Mouse (Mus musculus) CH12.LX (cell line): Measurements from ENCODE around the gene Dnal4. TPM values are rescaled to one million over a fixed set of nuclear protein-coding genes. Genes with fewer than 3 reads are reported as not detected.

ENCODE experiments used
- DNase-seq: peaks from one replicate; pipeline ENCODE4 v3.0.0-alpha.2; 2013; ENCODE audit errors: extremely low read depth
- H3K27ac ChIP-seq: 2 replicates; pipeline ENCODE4 v1.5.1; 2012; ENCODE audit warnings: low read depth, mild to moderate bottlenecking, control low read depth, moderate library complexity; ENCODE audit not compliant: insufficient read depth
- H3K27me3 ChIP-seq: replicated peaks from 2 replicates; pipeline ENCODE3; 2012; ENCODE audit warnings: inconsistent platforms
- H3K36me3 ChIP-seq, 2 experiments: replicated peaks in 1 of 2; 2 replicates each; pipeline versions ENCODE3 to v1.6.1; 2012; ENCODE audit warnings: inconsistent platforms in 1 of 2, low read length in 1 of 2, mild to moderate bottlenecking in 1 of 2, mixed read lengths in 1 of 2, moderate library complexity in 1 of 2; ENCODE audit not compliant: control insufficient read depth in 1 of 2, insufficient read depth in 1 of 2
- H3K4me1 ChIP-seq, 2 experiments: 2 replicates each; pipeline ENCODE4 v1.6.1; 2012; ENCODE audit warnings: inconsistent platforms in 1 of 2, moderate library complexity in 1 of 2; ENCODE audit not compliant: insufficient read depth in 2 of 2, control insufficient read depth in 1 of 2
- H3K4me2 ChIP-seq: 2 replicates; pipeline ENCODE4 v1.6.1; 2012; ENCODE audit warnings: low read depth, mild to moderate bottlenecking, control low read depth; ENCODE audit not compliant: poor library complexity, insufficient read depth, severe bottlenecking
- H3K4me3 ChIP-seq, 3 experiments: fragments of 150-350 bp in 1 of 3; sonication (generic) in 1 of 3; replicated peaks in 1 of 3; 2 replicates each; pipeline versions ENCODE3 to v1.5.1; 2011 to 2012; ENCODE audit warnings: low read depth in 2 of 3, low read length in 2 of 3, mild to moderate bottlenecking in 2 of 3, moderate library complexity in 2 of 3, control low read depth in 1 of 3, improper control_type of control experiment in 1 of 3, inconsistent platforms in 1 of 3, mixed read lengths in 1 of 3; ENCODE audit not compliant: poor library complexity in 1 of 3
- H3K79me2 ChIP-seq: replicated peaks from 2 replicates; pipeline ENCODE4 v1.6.1; 2012; ENCODE audit warnings: mild to moderate bottlenecking, moderate library complexity; ENCODE audit not compliant: control insufficient read depth, poor library complexity, insufficient read depth, severe bottlenecking; ENCODE audit errors: extremely low read depth
- H3K9ac ChIP-seq: 2 replicates; pipeline ENCODE4 v1.6.1; 2012; ENCODE audit warnings: low read depth, mild to moderate bottlenecking, control low read depth, moderate library complexity; ENCODE audit not compliant: insufficient read depth
- H3K9me3 ChIP-seq: replicated peaks from 2 replicates; pipeline ENCODE3; 2012; ENCODE audit warnings: low read length, inconsistent platforms, mixed read lengths
- CHD1 ChIP-seq: IDR thresholded peaks from 2 replicates; pipeline ENCODE4 v1.6.1; 2012; ENCODE audit warnings: low read depth, low read length, improper control_type of control experiment, inconsistent platforms
- CHD2 ChIP-seq: IDR thresholded peaks from 2 replicates; pipeline ENCODE4 v1.6.1; 2011; ENCODE audit warnings: low read length, improper control_type of control experiment
- ELF1 ChIP-seq: IDR thresholded peaks from 2 replicates; pipeline ENCODE4 v1.6.1; 2014; ENCODE audit warnings: low read depth, mild to moderate bottlenecking, inconsistent platforms, low read length, improper control_type of control experiment
- EP300 ChIP-seq: IDR thresholded peaks from 2 replicates; pipeline ENCODE4 v1.6.1; 2011; ENCODE audit warnings: low read length, improper control_type of control experiment
- GABPA ChIP-seq: IDR thresholded peaks from 2 replicates; pipeline ENCODE4 v1.6.1; 2012; ENCODE audit warnings: low read depth, low read length, improper control_type of control experiment, inconsistent platforms; ENCODE audit not compliant: insufficient replicate concordance
- HCFC1 ChIP-seq: IDR thresholded peaks from 2 replicates; pipeline ENCODE4 v1.6.1; 2012; ENCODE audit warnings: low read depth, mild to moderate bottlenecking, inconsistent platforms, low read length, improper control_type of control experiment
- IRF4 ChIP-seq: IDR thresholded peaks from 2 replicates; pipeline ENCODE4 v1.6.1; 2014; ENCODE audit warnings: low read depth, mild to moderate bottlenecking, inconsistent platforms, low read length, improper control_type of control experiment
- JUN ChIP-seq: IDR thresholded peaks from 2 replicates; pipeline ENCODE4 v1.6.1; 2011; ENCODE audit warnings: low read depth, mild to moderate bottlenecking, low read length, improper control_type of control experiment, moderate library complexity; ENCODE audit not compliant: insufficient read depth
- KAT2A ChIP-seq: IDR thresholded peaks from 2 replicates; pipeline ENCODE4 v1.6.1; 2012; ENCODE audit warnings: low read length, improper control_type of control experiment, inconsistent platforms; ENCODE audit not compliant: insufficient replicate concordance
- MAFK ChIP-seq: IDR thresholded peaks from 2 replicates; pipeline ENCODE4 v1.6.1; 2011; ENCODE audit warnings: low read length, improper control_type of control experiment; ENCODE audit not compliant: insufficient replicate concordance
- MAX ChIP-seq: IDR thresholded peaks from 2 replicates; pipeline ENCODE4 v1.6.1; 2011; ENCODE audit warnings: low read length, improper control_type of control experiment
- MAZ ChIP-seq: IDR thresholded peaks from 2 replicates; pipeline ENCODE4 v1.6.1; 2012; ENCODE audit warnings: low read depth, mild to moderate bottlenecking, inconsistent platforms, low read length, improper control_type of control experiment, moderate library complexity
- MEF2A ChIP-seq: IDR thresholded peaks from 2 replicates; pipeline ENCODE4 v1.6.1; 2014; ENCODE audit warnings: low read depth, mild to moderate bottlenecking, inconsistent platforms, low read length, improper control_type of control experiment, borderline replicate concordance
- MXI1 ChIP-seq: IDR thresholded peaks from 2 replicates; pipeline ENCODE4 v1.6.1; 2011; ENCODE audit warnings: mild to moderate bottlenecking, low read depth, low read length, improper control_type of control experiment
- MYC ChIP-seq: IDR thresholded peaks from 2 replicates; pipeline ENCODE4 v1.6.1; 2011; ENCODE audit warnings: low read depth, mild to moderate bottlenecking, improper control_type of control experiment, low read length
- NELFE ChIP-seq: IDR thresholded peaks from 2 replicates; pipeline ENCODE4 v1.6.1; 2011; ENCODE audit warnings: low read depth, low read length, improper control_type of control experiment
- NRF1 ChIP-seq: IDR thresholded peaks from 2 replicates; pipeline ENCODE4 v1.6.1; 2014; ENCODE audit warnings: low read depth, mild to moderate bottlenecking, inconsistent platforms, low read length, improper control_type of control experiment, moderate library complexity
- POLR2A ChIP-seq: IDR thresholded peaks from 2 replicates; pipeline ENCODE4 v1.6.1; 2011; ENCODE audit warnings: low read depth, mild to moderate bottlenecking, improper control_type of control experiment, low read length
- POLR2AphosphoS2 ChIP-seq: IDR thresholded peaks from 2 replicates; pipeline ENCODE4 v1.6.1; 2011; ENCODE audit warnings: low read depth, low read length, improper control_type of control experiment
- RAD21 ChIP-seq: IDR thresholded peaks from 2 replicates; pipeline ENCODE4 v1.6.1; 2011; ENCODE audit warnings: low read depth, mild to moderate bottlenecking, low read length, improper control_type of control experiment, moderate library complexity
- RCOR1 ChIP-seq: conservative IDR thresholded peaks from 2 replicates; pipeline ENCODE4 v1.6.1; 2012; ENCODE audit warnings: low read depth, mild to moderate bottlenecking, inconsistent platforms, low read length, improper control_type of control experiment
- SIN3A ChIP-seq: IDR thresholded peaks from 2 replicates; pipeline ENCODE4 v1.6.1; 2012; ENCODE audit warnings: low read length, improper control_type of control experiment, inconsistent platforms
- TBP ChIP-seq: conservative IDR thresholded peaks from 2 replicates; pipeline ENCODE4 v1.6.1; 2011; ENCODE audit warnings: low read depth, low read length, improper control_type of control experiment
- TCF12 ChIP-seq: IDR thresholded peaks from 2 replicates; pipeline ENCODE4 v1.6.1; 2014; ENCODE audit warnings: low read depth, mild to moderate bottlenecking, inconsistent platforms, low read length, improper control_type of control experiment
- UBTF ChIP-seq: IDR thresholded peaks from 2 replicates; pipeline ENCODE4 v1.6.1; 2012; ENCODE audit warnings: low read depth, mild to moderate bottlenecking, inconsistent platforms, low read length, improper control_type of control experiment, moderate library complexity
- USF1 ChIP-seq: IDR thresholded peaks from 2 replicates; pipeline ENCODE4 v1.6.1; 2014; ENCODE audit warnings: low read depth, mild to moderate bottlenecking, inconsistent platforms, low read length, improper control_type of control experiment
- USF2 ChIP-seq: conservative IDR thresholded peaks from 2 replicates; pipeline ENCODE4 v1.6.1; 2011; ENCODE audit warnings: low read depth, low read length, improper control_type of control experiment
- ZC3H11A ChIP-seq: IDR thresholded peaks from 2 replicates; pipeline ENCODE4 v1.6.1; 2012; ENCODE audit warnings: low read depth, mild to moderate bottlenecking, inconsistent platforms, low read length, improper control_type of control experiment
- ZNF384 ChIP-seq: IDR thresholded peaks from 2 replicates; pipeline ENCODE4 v1.6.1; 2012; ENCODE audit warnings: low read depth, low read length, improper control_type of control experiment, inconsistent platforms
- dilution Hi-C: fragments of 300-500 bp; cut with MboI; formaldehyde crosslinking; loops from 2 replicates; pipeline ENCODE4 v1.14.3; 2020; ENCODE audit warnings: low sequenced_read_pairs; ENCODE audit not compliant: extremely low pct_unique_long_range_greater_than_20kb, extremely low pct_ligation_motif_present
- in situ Hi-C: fragments of 300-500 bp; cut with MboI; formaldehyde crosslinking; loops from 3 replicates; pipeline ENCODE4 v1.14.3; 2019; ENCODE audit warnings: low sequenced_read_pairs, low pct_ligation_motif_present, low pct_unique_long_range_greater_than_20kb, mixed read lengths
- polyA plus RNA-seq: library from polyadenylated mRNA; unstranded; fragments of >175 nt; gene quantifications from 2 replicates; pipeline ENCODE4 v1.2.1, GENCODE M21; 2012; ENCODE audit warnings: low read depth; ENCODE audit not compliant: insufficient read length
- total RNA-seq, 2 experiments: library from RNA; depleted of rRNA; stranded (reverse); fragments of 300-350 nt in 1 of 2; fragments of >200 nt in 1 of 2; gene quantifications; 2 replicates each; pipeline ENCODE4 v1.2.3; 2012 to 2014

Gene Dnal4
- total and polyA plus RNA-seq, 3 experiments = 11.7 to 20.9 (median 18.5) TPM

DNA sequence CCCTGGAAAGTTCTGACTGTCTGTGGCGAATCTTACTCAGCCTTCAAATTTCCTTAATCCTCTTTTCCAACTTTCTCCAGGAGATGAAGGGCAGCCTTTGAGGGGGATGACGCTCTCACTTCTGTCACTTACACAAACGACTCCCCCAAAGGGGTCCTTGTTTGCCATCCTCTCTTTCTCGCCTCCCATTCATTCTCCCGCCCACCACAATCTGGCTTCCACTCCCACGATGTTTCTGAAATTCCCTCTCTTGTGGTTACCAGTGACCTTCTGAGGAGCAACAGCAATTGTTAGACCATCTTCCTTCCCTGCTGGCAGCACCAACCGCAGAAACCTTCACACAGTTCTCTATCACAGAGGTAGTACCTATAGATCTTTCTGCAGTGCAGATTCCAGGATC lies 2.0 kb downstream of the Dnal4 start:
- no peak overlapping the region for H3K9ac ChIP-seq
- H3K27ac ChIP-seq = no peak overlapping the region
- H3K9me3 ChIP-seq = peaks cover 5% of the 10 kb centered on the region
- peaks cover 6 to 17% of the 10 kb centered on the region in 2 experiments; a peak in 3 of 4 replicates for H3K4me1 ChIP-seq
- in situ Hi-C loops = no loop called here
- no peaks in the 10 kb centered on the region for H3K79me2 ChIP-seq
- peaks cover 31% of the 10 kb centered on the region for H3K27me3 ChIP-seq
- no peak overlapping the region for H3K4me3 ChIP-seq
- dilution Hi-C loops = no loop called here
- H3K36me3 ChIP-seq = peaks cover 0 to 4% of the 10 kb centered on the region in 2 experiments
- H3K4me2 ChIP-seq = no peak overlapping the region
- no peak for TF ChIP-seq ZC3H11A
- no peak for TF ChIP-seq TBP
- TF ChIP-seq HCFC1 = no peak
- no peak for TF ChIP-seq RCOR1
- TF ChIP-seq ZNF384 = no peak
- TF ChIP-seq GABPA = no peak
- no peak for TF ChIP-seq UBTF
- TF ChIP-seq JUN = no peak
- no peak for TF ChIP-seq MAZ
- no peak for TF ChIP-seq POLR2A
- no peak for TF ChIP-seq MAFK
- DNase-seq = no peak

GRCm38 (mm10) chr15:79774117-79775027 lies 3.3 kb downstream of the Dnal4 start:
- H3K4me2 ChIP-seq = peak overlapping the region; percentile 91
- H3K9ac ChIP-seq = peak overlapping the region; percentile 78
- peaks cover 5% of the 10 kb centered on the region for H3K9me3 ChIP-seq
- H3K4me1 ChIP-seq = peaks cover 6 to 17% of the 10 kb centered on the region in 2 experiments; a peak in 3 of 4 replicates
- in situ Hi-C loops = loop anchor here (5.0 kb wide), 1 partner anchor 53 kb away; no protein-coding TSS in a partner anchor
- H3K27me3 ChIP-seq = peaks cover 20% of the 10 kb centered on the region
- DNase-seq = peak; percentile 98
- H3K27ac ChIP-seq = 0 out of 2 replicates have a peak overlapping the region, but pooled peaks have one; percentile 5
- peak overlapping the region; percentile 82 to 94 (median 86) for H3K4me3 ChIP-seq
- dilution Hi-C loops = no loop called here
- H3K36me3 ChIP-seq = peaks cover 0 to 7% of the 10 kb centered on the region in 2 experiments
- no peaks in the 10 kb centered on the region for H3K79me2 ChIP-seq
- TF ChIP-seq POLR2AphosphoS2 = no peak
- no peak for TF ChIP-seq ZNF384
- TF ChIP-seq MYC = no peak
- TF ChIP-seq NELFE = peak; percentile 61; the same call in 1 of the 2 replicates
- no peak for TF ChIP-seq RAD21
- no peak for TF ChIP-seq IRF4
- peak; percentile 87 for TF ChIP-seq SIN3A
- TF ChIP-seq HCFC1 = peak; percentile 82
- no peak for TF ChIP-seq MAFK
- TF ChIP-seq MEF2A = 0 out of 2 replicates have a peak, but pooled peaks have one; percentile 7
- TF ChIP-seq POLR2A = peak; percentile 70
- peak; percentile 67 for TF ChIP-seq CHD2
- no peak for TF ChIP-seq USF2
- TF ChIP-seq CHD1 = no peak
- TF ChIP-seq MXI1 = peak; percentile 88
- TF ChIP-seq KAT2A = peak; percentile 68; the same call in 1 of the 2 replicates
- TF ChIP-seq JUN = no peak
- TF ChIP-seq EP300 = no peak
- no peak for TF ChIP-seq TCF12
- no peak for TF ChIP-seq UBTF
- TF ChIP-seq ELF1 = peak; percentile 87
- TF ChIP-seq TBP = peak; percentile 84
- TF ChIP-seq MAZ = peak; percentile 52; the same call in 1 of the 2 replicates
- no peak for TF ChIP-seq USF1
- TF ChIP-seq NRF1 = peak; percentile 37; the same call in 1 of the 2 replicates
- TF ChIP-seq MAX = peak; percentile 85
